Mouse (Mus musculus) bone marrow, adult 2 months (tissue): ENCODE results near the gene Auh. TPM values are rescaled to one million over a fixed set of nuclear protein-coding genes. Genes with fewer than 3 reads are reported as not detected.
A peak's percentile ranks its signal among the peaks of the same experiment; 100 is the strongest.

Source experiments
- H3K27ac ChIP-seq: fragments of 200-500 bp; 2 replicates; pipeline ENCODE4 v1.5.1; 2012; ENCODE audit warnings: low read depth, mild to moderate bottlenecking, control low read depth, inconsistent platforms, low read length; ENCODE audit not compliant: control insufficient read depth, poor library complexity, insufficient read depth
- H3K4me1 ChIP-seq: fragments of 200-500 bp; 2 replicates; pipeline ENCODE4 v1.6.1; 2011; ENCODE audit warnings: low read length; ENCODE audit not compliant: control insufficient read depth, insufficient read depth
- H3K4me3 ChIP-seq: fragments of 200-500 bp; replicated peaks from 2 replicates; pipeline ENCODE3; 2011; ENCODE audit warnings: mild to moderate bottlenecking, low read depth, low read length, control low read depth; ENCODE audit not compliant: control insufficient read depth
- CTCF ChIP-seq: fragments of 200-500 bp; IDR thresholded peaks from 2 replicates; pipeline ENCODE4 v1.5.1; 2011; ENCODE audit warnings: low read length, control low read depth; ENCODE audit not compliant: control insufficient read depth, insufficient read depth
- POLR2A ChIP-seq: fragments of 200-500 bp; IDR thresholded peaks from 2 replicates; pipeline ENCODE4 v1.6.1; 2011; ENCODE audit warnings: low read depth, mild to moderate bottlenecking, control low read depth, low read length, borderline replicate concordance; ENCODE audit not compliant: control insufficient read depth
- WGBS: fragments of 180-500 bp; shearing (Covaris S2); methylation state at CpG from one replicate; pipeline ENCODE4 v1.1.7; 2018; 5-methylcytosine and 5-hydroxymethylcytosine counted together
- polyA plus RNA-seq: library from polyadenylated mRNA; stranded (reverse); fragments of >200 nt; gene quantifications from 2 replicates; pipeline ENCODE4 v1.2.4, GENCODE M21; 2011; ENCODE audit warnings: low replicate concordance; ENCODE audit not compliant: missing spikeins, insufficient read depth, insufficient read length

Auh gene
- polyA plus RNA-seq, 1 experiment = 30.1 TPM

- TF ChIP-seq POLR2A = no peak
- TF ChIP-seq CTCF = no peak
- Histone ChIP-seq H3K27ac (no peak overlapping the region), H3K4me3 (no peak overlapping the region), H3K4me1 (no peaks in the 10 kb centered on the region; the same call in 1 of the 2 replicates)
- 79% methylated on average over 4 of the region's 4 CpGs for WGBS
These were observed 127.0 kb downstream of the Auh start for GRCm38 (mm10) chr13:52802482-52802881.

GRCm38 (mm10) chr13:52800687-52801341 lies 128.7 kb downstream of the Auh start:
- Histone ChIP-seq H3K27ac (no peak overlapping the region), H3K4me1 (no peaks in the 10 kb centered on the region; the same call in 1 of the 2 replicates), H3K4me3 (no peak overlapping the region)
- TF ChIP-seq CTCF = no peak
- no peak for TF ChIP-seq POLR2A
- WGBS = 28% methylated on average over 4 of the region's 4 CpGs

- Histone ChIP-seq H3K27ac (no peak overlapping the region), H3K4me3 (no peak overlapping the region), H3K4me1 (no peaks in the 10 kb centered on the region; the same call in 1 of the 2 replicates)
- WGBS = 18% methylated on average over 2 of the region's 2 CpGs
- no peak for TF ChIP-seq POLR2A
- TF ChIP-seq CTCF = no peak
These were observed 129.4 kb downstream of the Auh start for GRCm38 (mm10) chr13:52800091-52800490.

GRCm38 (mm10) chr13:52794232-52794631 lies 135.2 kb downstream of the Auh start:
- Histone ChIP-seq H3K27ac (no peak overlapping the region), H3K4me1 (peaks cover 3% of the 10 kb centered on the region), H3K4me3 (no peak overlapping the region)
- 34% methylated on average over 4 of the region's 4 CpGs for WGBS
- no peak for TF ChIP-seq POLR2A
- no peak for TF ChIP-seq CTCF

GRCm38 (mm10) chr13:52793434-52793989 lies 136.0 kb downstream of the Auh start:
- no peak overlapping the region for H3K27ac ChIP-seq
- 8% methylated on average over 13 of the region's 13 CpGs for WGBS
- peak overlapping the region; percentile 8 for H3K4me3 ChIP-seq
- H3K4me1 ChIP-seq = peaks cover 3% of the 10 kb centered on the region
- TF ChIP-seq CTCF (no peak), POLR2A (no peak)

- H3K27ac ChIP-seq = no peak overlapping the region
- TF ChIP-seq CTCF (no peak), POLR2A (no peak)
- no peak overlapping the region for H3K4me3 ChIP-seq
- 78% methylated on average over 9 of the region's 9 CpGs for WGBS
- peaks cover 3% of the 10 kb centered on the region for H3K4me1 ChIP-seq
These were observed 137.1 kb downstream of the Auh start for GRCm38 (mm10) chr13:52792242-52792844.

GRCm38 (mm10) chr13:52790894-52791293 lies 138.6 kb downstream of the Auh start:
- WGBS = 76% methylated on average over 5 of the region's 5 CpGs
- H3K4me3 ChIP-seq = no peak overlapping the region
- TF ChIP-seq CTCF = no peak
- no peak overlapping the region for H3K27ac ChIP-seq
- H3K4me1 ChIP-seq = peaks cover 3% of the 10 kb centered on the region

Other genes starting within 250 kb of the Auh start
- 2.1 and 6.2 TPM in 2 replicates for gene Nfil3, start 51.4 kb upstream of the Auh start, polyA plus RNA-seq